Mouse (Mus musculus): ENCODE results near the gene Tnrc6c.

GRCm38 (mm10) chr11:117792281-117792888, 138.3 kb downstream of the Tnrc6c start:
- TF ChIP-seq CTCF (IDR thresholded peaks at IDR 0.05; ENCODE audit: extremely low read depth, insufficient read length, insufficient replicate concordance, low read depth, low read length) (no peak), POLR2A (IDR thresholded peaks at IDR 0.05; ENCODE audit: low read depth, low read length) (peak; percentile 46; the same call in 1 of the 2 replicates)

Measured in small intestine, adult 2 months (tissue).